Mouse (Mus musculus): ENCODE data around the gene Ano2.

The Ano2 gene

GRCm38 (mm10) chr6:125743203-125744100 lies 53.2 kb downstream of the Ano2 start:
- no peak for DNase-seq (ENCODE audit: low read depth)

GRCm38 (mm10) chr6:125747322-125747930 lies 57.2 kb downstream of the Ano2 start:
- no peak for DNase-seq (ENCODE audit: low read depth)

- no peak for DNase-seq (ENCODE audit: low read depth)
Measured at GRCm38 (mm10) chr6:125748646-125749045, 58.4 kb downstream of the Ano2 start.

- DNase-seq (ENCODE audit: low read depth): no peak
Measured at GRCm38 (mm10) chr6:125762851-125763519, 72.8 kb downstream of the Ano2 start.

GRCm38 (mm10) chr6:125773256-125773655 lies 83.0 kb downstream of the Ano2 start:
- DNase-seq (ENCODE audit: low read depth): no peak

- DNase-seq (ENCODE audit: low read depth): no peak
Measured at GRCm38 (mm10) chr6:125776291-125776690, 86.1 kb downstream of the Ano2 start.

GRCm38 (mm10) chr6:125802954-125803353 lies 112.7 kb downstream of the Ano2 start:
- no peak for DNase-seq (ENCODE audit: low read depth)

- no peak for DNase-seq (ENCODE audit: low read depth)
Measured at GRCm38 (mm10) chr6:125803364-125804011, 113.3 kb downstream of the Ano2 start.

- no peak for DNase-seq (ENCODE audit: low read depth)
Measured at GRCm38 (mm10) chr6:125808996-125809649, 118.9 kb downstream of the Ano2 start.

GRCm38 (mm10) chr6:125811395-125811794 lies 121.2 kb downstream of the Ano2 start:
- no peak for DNase-seq (ENCODE audit: low read depth)

GRCm38 (mm10) chr6:125838121-125838520 lies 147.9 kb downstream of the Ano2 start:
- DNase-seq (ENCODE audit: low read depth): no peak

GRCm38 (mm10) chr6:125841284-125841683 lies 151.1 kb downstream of the Ano2 start:
- no peak for DNase-seq (ENCODE audit: low read depth)

GRCm38 (mm10) chr6:125851196-125851595 lies 161.0 kb downstream of the Ano2 start:
- no peak for DNase-seq (ENCODE audit: low read depth)

GRCm38 (mm10) chr6:125858294-125858693 lies 168.1 kb downstream of the Ano2 start:
- no peak for DNase-seq (ENCODE audit: low read depth)

- DNase-seq (ENCODE audit: low read depth): no peak
Measured at GRCm38 (mm10) chr6:125868516-125868915, 178.3 kb downstream of the Ano2 start.

- DNase-seq (ENCODE audit: low read depth): no peak
Measured at GRCm38 (mm10) chr6:125871482-125871881, 181.3 kb downstream of the Ano2 start.

- no peak for DNase-seq (ENCODE audit: low read depth)
Measured at GRCm38 (mm10) chr6:125874742-125875141, 184.5 kb downstream of the Ano2 start.

- no peak for DNase-seq (ENCODE audit: low read depth)
Measured at GRCm38 (mm10) chr6:125876884-125877283, 186.7 kb downstream of the Ano2 start.

- DNase-seq (ENCODE audit: low read depth): no peak
Measured at GRCm38 (mm10) chr6:125878671-125879070, 188.5 kb downstream of the Ano2 start.

GRCm38 (mm10) chr6:125879306-125879705 lies 189.1 kb downstream of the Ano2 start:
- no peak for DNase-seq (ENCODE audit: low read depth)

GRCm38 (mm10) chr6:125888596-125888995 lies 198.4 kb downstream of the Ano2 start:
- DNase-seq (ENCODE audit: low read depth): no peak

- no peak for DNase-seq (ENCODE audit: low read depth)
Measured at GRCm38 (mm10) chr6:125894340-125894739, 204.1 kb downstream of the Ano2 start.
